Mouse (Mus musculus) lung, adult 2 months (tissue): ENCODE results near the gene Hap1.

Experiments used
- CTCF ChIP-seq: fragments of 200-500 bp; IDR thresholded peaks from 2 replicates; pipeline ENCODE4 v1.5.1; 2011; ENCODE audit warnings: mild to moderate bottlenecking, low read length, control low read depth; ENCODE audit not compliant: insufficient read depth
- POLR2A ChIP-seq: fragments of 200-500 bp; IDR thresholded peaks from 2 replicates; pipeline ENCODE4 v1.6.1; 2011; ENCODE audit warnings: low read depth, mild to moderate bottlenecking, control low read depth, low read length, borderline replicate concordance; ENCODE audit errors: extremely low read depth

- TF ChIP-seq CTCF (no peak), POLR2A (no peak)
Observed at GRCm38 (mm10) chr11:100388588-100388987, 32.7 kb upstream of the Hap1 start.
